Mouse (Mus musculus): ENCODE measurements around the gene Nradd. TPM values are rescaled to one million over a fixed set of nuclear protein-coding genes. Genes with fewer than 3 reads are reported as not detected.

Nradd gene
- total RNA-seq, 2 experiments from 2014 or later = 1.2 to 2.5 TPM

DNA sequence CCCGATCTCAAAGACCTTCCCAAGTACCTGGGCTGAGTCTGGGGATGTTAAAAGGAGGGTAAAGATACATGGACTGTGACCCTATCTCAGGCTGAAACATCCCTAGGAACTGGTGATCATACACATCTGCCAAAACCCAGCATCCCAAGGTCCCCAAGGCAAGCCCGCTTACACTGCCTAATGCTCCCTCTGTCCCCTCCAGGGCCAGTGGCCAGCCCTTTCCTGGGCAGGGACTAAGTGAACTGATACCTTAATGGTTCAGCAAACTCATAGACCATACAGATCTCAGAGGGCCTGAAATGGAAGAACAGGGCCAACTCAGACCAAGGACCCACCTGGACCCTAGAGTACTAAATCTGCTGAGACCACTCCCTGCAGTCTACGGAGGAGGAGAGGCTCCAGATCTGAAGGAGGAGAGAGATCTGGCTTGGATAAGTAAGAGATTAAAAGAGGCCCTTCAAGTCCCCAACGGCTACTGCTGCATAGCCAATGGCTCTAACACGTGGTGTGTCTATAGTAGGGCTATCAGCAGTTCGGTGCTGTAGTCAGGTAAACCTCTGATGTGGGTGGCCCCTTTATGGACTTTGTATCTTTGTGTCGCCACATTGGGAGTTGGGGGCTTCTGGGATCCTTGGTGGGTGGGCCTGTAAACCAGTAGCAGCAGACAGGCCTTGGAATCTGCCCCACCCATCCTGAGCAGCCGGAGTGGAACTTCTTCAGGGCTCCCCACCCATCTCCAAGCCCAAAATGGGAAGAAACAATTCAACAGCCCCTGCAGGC lies 646 bp downstream of the Nradd start:
- no peak for DNase-seq
- intact Hi-C loops (cut with DNase I; ENCODE audit: low total_unique reads) = no loop called here

DNA sequence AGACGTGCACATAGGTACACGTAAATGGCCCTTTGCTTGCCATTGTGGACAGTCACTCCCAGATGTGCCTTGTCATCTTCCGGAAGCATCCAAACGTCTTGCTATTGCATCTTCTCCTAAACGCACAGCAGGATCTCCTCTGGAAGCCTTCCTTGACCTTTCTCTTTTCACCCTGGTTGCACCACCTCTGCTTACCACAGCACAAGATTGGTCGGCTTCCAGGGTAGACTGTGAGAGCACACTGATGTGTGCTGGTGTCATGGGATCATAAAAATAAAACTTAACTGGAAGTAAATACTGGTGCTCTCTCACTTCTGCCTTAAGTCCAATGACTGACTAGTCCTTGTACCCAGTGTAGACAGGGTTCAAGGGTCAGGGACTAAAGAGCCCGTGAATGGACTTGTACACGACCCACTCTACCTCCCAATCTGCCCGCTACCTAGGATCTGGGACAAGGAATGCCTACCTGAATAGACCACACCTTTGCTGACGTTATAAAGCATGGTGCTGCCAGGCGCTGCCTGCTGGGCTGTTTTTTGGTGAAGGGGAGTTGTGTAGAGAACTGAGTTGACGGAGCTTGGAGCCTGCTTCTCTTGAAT lies 1.5 kb downstream of the Nradd start:
- no peak for DNase-seq
- intact Hi-C loops (cut with DNase I; ENCODE audit: low total_unique reads) = no loop called here

DNA sequence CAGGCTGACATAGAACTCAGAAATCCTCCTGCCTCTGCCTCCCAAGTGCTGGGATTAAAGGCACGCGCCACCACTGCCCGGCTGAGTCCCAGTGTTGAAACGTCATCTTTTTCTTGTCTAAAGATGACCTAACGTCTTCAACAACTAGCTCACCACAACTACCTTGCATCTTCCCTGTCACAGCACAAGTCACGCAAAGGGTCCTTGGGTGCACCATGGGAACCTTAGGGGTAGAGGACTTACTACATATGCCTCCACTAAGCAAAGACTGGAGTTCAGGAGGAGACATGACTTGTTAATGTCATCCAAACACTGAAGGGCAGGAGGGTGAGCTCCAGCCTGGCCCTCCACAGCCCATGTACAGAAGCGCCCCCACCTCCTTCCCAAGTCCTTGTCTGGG lies 3.6 kb downstream of the Nradd start:
- intact Hi-C loops (cut with DNase I; ENCODE audit: low total_unique reads) = no loop called here

DNA sequence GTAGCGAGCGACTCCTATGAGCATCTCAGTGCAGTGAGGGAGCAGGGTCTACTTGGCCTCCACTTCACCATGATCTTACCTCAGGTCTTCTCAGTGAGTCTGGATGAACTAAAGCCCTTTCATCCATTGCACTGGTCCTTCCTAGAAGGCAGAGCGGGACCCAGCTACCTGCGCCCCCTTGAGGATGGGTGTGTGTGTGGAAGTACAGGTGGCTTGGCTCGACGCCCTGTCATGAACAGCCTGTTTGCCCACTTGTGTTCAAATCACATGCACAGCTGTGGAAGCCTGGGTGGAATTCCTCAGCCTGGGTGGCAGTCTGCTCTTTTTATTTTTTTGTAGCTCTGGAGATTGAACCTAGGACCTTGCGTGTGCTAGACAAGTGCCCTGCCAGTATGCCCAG lies 4.1 kb downstream of the Nradd start:
- DNase-seq = no peak
- intact Hi-C loops (cut with DNase I; ENCODE audit: low total_unique reads) = no loop called here

More for the DNA sequence above, 3.6 kb downstream of the Nradd start:
- DNase-seq = no peak

DNA sequence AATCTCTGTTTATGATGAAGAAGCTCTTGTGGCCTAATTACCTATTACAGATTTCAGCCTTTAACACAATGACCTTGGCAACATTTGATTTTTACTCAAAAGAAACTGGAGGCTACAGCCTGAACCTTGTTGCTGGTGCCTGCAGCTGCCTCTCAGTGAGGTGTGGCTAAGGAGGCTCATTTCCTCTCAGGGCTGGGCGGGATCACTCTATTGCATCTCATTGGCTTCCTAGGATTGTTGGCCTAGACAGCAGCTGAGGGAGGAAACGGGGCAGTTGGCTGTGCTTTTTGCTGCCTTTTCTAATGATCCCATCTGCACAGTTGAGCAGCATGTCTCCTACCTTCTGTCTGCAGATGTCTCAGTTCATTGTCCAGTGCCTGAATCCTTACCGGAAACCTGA lies 7.2 kb downstream of the Nradd start:
- intact Hi-C loops (cut with DNase I; ENCODE audit: low total_unique reads) = no loop called here

DNA sequence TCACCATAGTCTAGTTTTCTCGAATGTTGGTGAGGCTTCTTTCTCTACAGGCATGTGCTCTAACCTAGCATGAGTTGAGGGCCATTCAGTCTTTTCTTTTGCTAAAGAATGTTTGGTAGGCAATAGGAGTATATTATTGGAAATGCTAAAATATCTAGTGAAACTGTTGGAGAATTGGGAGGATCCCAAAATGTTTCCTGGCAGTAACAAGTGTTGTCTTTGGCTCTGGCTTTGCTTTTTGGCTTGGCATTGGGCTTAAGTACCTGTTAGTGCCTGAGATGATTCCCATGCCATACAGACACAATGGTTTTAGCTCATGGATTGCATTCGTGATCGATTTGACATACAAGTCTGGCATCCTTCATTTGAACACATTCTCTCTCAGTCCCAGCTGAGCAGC lies 12.8 kb downstream of the Nradd start:
- intact Hi-C loops (cut with DNase I; ENCODE audit: low total_unique reads) = no loop called here
- DNase-seq = no peak

More for the DNA sequence above, 7.2 kb downstream of the Nradd start:
- DNase-seq = no peak

DNA sequence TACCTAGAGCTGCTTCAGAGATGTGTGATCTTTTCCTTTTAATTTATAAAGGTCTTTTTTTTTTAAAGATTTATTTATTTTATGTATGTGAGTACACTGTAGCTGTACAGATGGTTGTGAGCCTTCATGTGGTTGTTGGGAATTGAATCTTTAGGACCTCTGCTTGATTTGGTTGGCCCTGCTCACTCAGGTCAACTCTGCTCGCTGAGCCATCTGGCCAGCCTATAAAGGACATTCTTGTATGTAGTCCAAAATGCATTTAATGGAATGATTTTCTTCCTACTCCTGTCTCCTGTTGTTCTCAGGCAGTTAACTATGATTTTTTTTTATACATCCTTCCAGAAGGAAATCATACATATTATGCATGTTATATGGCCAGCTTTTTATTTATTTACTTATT lies 40.7 kb downstream of the Nradd start:
- DNase-seq = no peak
- intact Hi-C loops (cut with DNase I; ENCODE audit: low total_unique reads) = no loop called here

DNA sequence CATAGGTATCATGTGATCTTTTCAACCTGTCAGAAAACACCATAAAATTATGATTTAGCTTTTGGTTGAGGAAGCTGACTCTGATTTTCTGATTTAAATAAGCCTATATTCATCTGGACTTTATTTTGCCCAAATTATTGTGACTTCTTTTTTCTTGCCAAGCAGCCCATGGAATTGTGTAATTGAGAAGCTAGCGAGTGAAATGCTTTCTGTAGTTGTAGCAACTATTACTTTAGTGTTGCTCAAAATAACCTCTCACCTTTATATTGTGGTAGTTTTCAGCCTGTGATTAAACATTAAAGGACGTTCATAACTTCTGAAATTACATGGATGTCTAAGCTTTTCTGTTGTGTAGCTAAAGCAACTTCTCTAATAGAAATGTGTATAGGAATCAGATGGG lies 42.1 kb downstream of the Nradd start:
- intact Hi-C loops (cut with DNase I; ENCODE audit: low total_unique reads) = no loop called here
- no peak for DNase-seq

Small RNA genes lying within 50 kb of the gene (microRNA-seq; reads per million reads assigned to microRNA genes)
- 0 reads per million in 2 experiments for gene Mir8107

Other genes with a start within 250 kb of the Nradd start
- gene Ptpn23, start 216.2 kb downstream of the Nradd start, total RNA-seq (2021) = 10 to 100 TPM; 10.2 to 10.3 TPM
- under 1 TPM in 1 of 2 experiments, not detected in 1; 0.18 TPM for gene Ngp, start 204.7 kb downstream of the Nradd start, total RNA-seq (2021)
- 1 to 10 TPM; 6.6 to 8.4 TPM for gene Klhl18, start 147.8 kb downstream of the Nradd start, total RNA-seq (2021)
- under 1 TPM; 0.16 to 0.20 TPM for gene Kif9, start 147.5 kb downstream of the Nradd start, total RNA-seq (2021)
- gene Setd2, start 91.9 kb downstream of the Nradd start, total RNA-seq (2021) = 10 to 100 TPM; 31.1 to 33.9 TPM
- 1 to 10 TPM; 2.5 to 4.1 TPM for gene Nbeal2, start 29.7 kb upstream of the Nradd start, total RNA-seq (2021)
- gene Ccdc12, start 32.1 kb upstream of the Nradd start, total RNA-seq (2021) = 10 to 100 TPM; 46.4 to 52.6 TPM
- 100 to 1,000 TPM; 358 to 691 TPM for gene Myl3, start 117.4 kb upstream of the Nradd start, total RNA-seq (2021)
- gene Pth1r, start 122.7 kb upstream of the Nradd start, total RNA-seq (2021) = 1 to 10 TPM; 2.7 to 4.3 TPM
- gene Prss42, start 173.7 kb upstream of the Nradd start, total RNA-seq (2021) = not detected
- not detected for gene Prss44, start 189.5 kb upstream of the Nradd start, total RNA-seq (2021)
- not detected for gene Prss43, start 202.2 kb upstream of the Nradd start, total RNA-seq (2021)
- gene Prss45, start 210.1 kb upstream of the Nradd start, total RNA-seq (2021) = not detected
- not detected for gene Prss46, start 220.1 kb upstream of the Nradd start, total RNA-seq (2021)
- gene Prss50, start 233.5 kb upstream of the Nradd start, total RNA-seq (2021) = not detected

Measured in gastrocnemius, postnatal 14 days (tissue).